25 mouse cellular contexts compared by ENCODE assay signal in genomic region chr16:38743941-38744673, GRCm38 (mm10). TPM values are rescaled to one million over a fixed set of nuclear protein-coding genes. Genes with fewer than 3 reads are reported as not detected.
DNase-seq lines count a peak whose midpoint lies in the region; ATAC-seq and TF ChIP-seq lines count a peak whose summit lies in the region.
"Had no signal": no experiment of that assay in that cellular context is flagged by ENCODE, and none has a peak within 500 bp of the region (broad histone marks: within the 10 kb centered on the region; RNA-seq: fewer than 3 reads in every experiment).

No protein-coding gene starts in this region.

- WGBS in limb, embryonic 10.5 days, result 90% methylated on average over 10 of the region's 10 CpGs

- intact Hi-C loops in heart, postnatal 10 days (cut with DNase I), result no loop called here

- no peak for ATAC-seq in CD4-positive, CD25-positive, alpha-beta regulatory T cell, adult 4 months
- ATAC-seq: forebrain, postnatal 0 days; hindbrain, postnatal 0 days had no signal

- peaks cover 15% of the 10 kb centered on the region; the same call in 1 of the 2 replicates for H3K27me3 ChIP-seq in limb, embryonic 10.5 days (ENCODE audit: low read depth, poor library complexity, severe bottlenecking)
- H3K27me3 ChIP-seq: embryonic facial prominence, embryonic 12.5 days; limb, embryonic 13.5 days had no signal

- peak; percentile 39 to 61 for DNase-seq in heart, adult 9 months (ENCODE audit: low spot score in 2 of 2)
- no peak for DNase-seq in heart, postnatal 10 days
- DNase-seq in layer of hippocampus, adult 2 months (ENCODE audit: low spot score in 2 of 2), result no peak
- no peak for DNase-seq in layer of hippocampus, adult 11-12 months (ENCODE audit: low spot score)
- DNase-seq in limb, embryonic 10.5 days (ENCODE audit: low spot score), result peak; percentile 27
- DNase-seq in lung, postnatal 14 days, result peak; percentile 54
- DNase-seq in adrenal gland, adult 8-10 months, result no peak
- DNase-seq: adrenal gland, postnatal 10 days; B cell, adult 2 months; cerebellum, adult 9-10 months; forebrain, postnatal 0 days; gastrocnemius, postnatal 25 days; kidney, adult 11 months; layer of hippocampus, postnatal 36 days; liver, embryonic 13.5 days; midbrain, embryonic 14.5 days; retina, postnatal 1 day; thymus, postnatal 14 days had no signal

- no peak for TF ChIP-seq CTCF in layer of hippocampus, adult 2 months (conservative IDR thresholded peaks at IDR 0.05)

- H3K27ac ChIP-seq in layer of hippocampus, adult 2 months, result peak overlapping the region; percentile 47; the same call in 1 of the 2 replicates
- no peak overlapping the region for H3K27ac ChIP-seq in limb, embryonic 10.5 days
- H3K27ac ChIP-seq: embryonic facial prominence, embryonic 12.5 days; hindbrain, postnatal 0 days; kidney, postnatal 0 days; limb, embryonic 13.5 days; liver, embryonic 13.5 days had no signal

- H3K36me3 ChIP-seq in limb, embryonic 10.5 days, result no peaks in the 10 kb centered on the region
- H3K36me3 ChIP-seq: embryonic facial prominence, embryonic 12.5 days; liver, embryonic 13.5 days had no signal

- H3K9me3 ChIP-seq in limb, embryonic 10.5 days (replicated peaks), result no peaks in the 10 kb centered on the region
- H3K9me3 ChIP-seq: embryonic facial prominence, embryonic 12.5 days; limb, embryonic 13.5 days; liver, embryonic 13.5 days had no signal

- H3K4me1 ChIP-seq in limb, embryonic 10.5 days, result peaks cover 14% of the 10 kb centered on the region
- H3K4me1 ChIP-seq: limb, embryonic 13.5 days had no signal

- H3K4me3 ChIP-seq in layer of hippocampus, adult 2 months, result no peak overlapping the region; the same call in 1 of the 2 replicates
- no peak overlapping the region for H3K4me3 ChIP-seq in limb, embryonic 10.5 days
- H3K4me3 ChIP-seq: embryonic facial prominence, embryonic 12.5 days; limb, embryonic 13.5 days; liver, embryonic 13.5 days had no signal

RNA-seq across cellular contexts. Expression of gene B4galt4, which starts 2.0 kb away (rescaled TPM):
- 10 to 100 TPM; 10.1 to 13.0 TPM for total RNA-seq in heart, postnatal 10 days (2021)
- total RNA-seq in layer of hippocampus, adult 2 months (2021), result 10 to 100 TPM; 34.3 to 39.7 TPM
- polyA plus RNA-seq in limb, embryonic 10.5 days (2016; fragmentation: Nextera tagmentation; extraction: Ambion mirVana), result 19.2 and 23.0 TPM in 2 replicates
- polyA plus RNA-seq in CD4-positive, CD25-positive, alpha-beta regulatory T cell, adult 4 months (2017; shearing (Covaris generic)), result 1 to 10 TPM; 8.7 to 9.2 TPM
- 10 to 100 TPM in 3 of 4 experiments, 1 to 10 TPM in 1; 8.8 to 15.1 (median 12.5) TPM for total RNA-seq in adrenal gland, adult 8-10 months (2022)
- total RNA-seq: MEL had no signal

RNA-seq across cellular contexts. Expression of gene Arhgap31, which starts 31.0 kb away (rescaled TPM):
- total RNA-seq in heart, postnatal 10 days (2021), result 10 to 100 TPM; 58.3 to 65.7 TPM
- total RNA-seq in layer of hippocampus, adult 2 months (2021), result 10 to 100 TPM; 17.9 to 18.5 TPM
- 6.3 and 6.7 TPM in 2 replicates for polyA plus RNA-seq in limb, embryonic 10.5 days (2016; fragmentation: Nextera tagmentation; extraction: Ambion mirVana)
- 10 to 100 TPM; 21.5 to 26.4 TPM for polyA plus RNA-seq in CD4-positive, CD25-positive, alpha-beta regulatory T cell, adult 4 months (2017; shearing (Covaris generic))
- 10 to 100 TPM; 16.6 to 30.8 (median 26.7) TPM for total RNA-seq in adrenal gland, adult 8-10 months (2022)

RNA-seq across cellular contexts. Expression of gene Upk1b, which starts 56.0 kb away (rescaled TPM):
- 1 to 10 TPM; 6.2 to 7.9 TPM for total RNA-seq in heart, postnatal 10 days (2021)
- 1 to 10 TPM; 1.6 to 1.7 TPM for total RNA-seq in layer of hippocampus, adult 2 months (2021)
- polyA plus RNA-seq in limb, embryonic 10.5 days (2016; fragmentation: Nextera tagmentation; extraction: Ambion mirVana), result 1.8 and 3.4 TPM in 2 replicates
- not detected for polyA plus RNA-seq in CD4-positive, CD25-positive, alpha-beta regulatory T cell, adult 4 months (2017; shearing (Covaris generic))
- 1 to 10 TPM in 2 of 4 experiments, under 1 TPM in 2; 0.83 to 2.3 (median 1.4) TPM for total RNA-seq in adrenal gland, adult 8-10 months (2022)
- total RNA-seq: gastrocnemius, postnatal 25 days; megakaryocyte-erythroid progenitor cell, adult 5-6 weeks; MEL had no signal

Comparison
In these comparisons a context has a peak if more than half of its experiments do, and no peak if none do; other contexts are left out.
1. DNase-seq: peak in heart, adult 9 months (2 of 2), limb, embryonic 10.5 days (single experiment) and lung, postnatal 14 days (single experiment); none in heart, postnatal 10 days (0 of 2), layer of hippocampus, adult 2 months (0 of 2), layer of hippocampus, adult 11-12 months (single experiment) and adrenal gland, adult 8-10 months (single experiment).